Mouse (Mus musculus) brain, embryonic 14.5 days (tissue): ENCODE data around the gene Pdss2. TPM values are rescaled to one million over a fixed set of nuclear protein-coding genes. Genes with fewer than 3 reads are reported as not detected.

Source experiments
- DNase-seq: peaks from one replicate; pipeline ENCODE4 v3.0.0-alpha.2; 2011; ENCODE audit warnings: low read depth
- CTCF ChIP-seq: fragments of 200-500 bp; IDR thresholded peaks from 2 replicates; pipeline ENCODE4 v1.5.1; 2012; ENCODE audit warnings: inconsistent platforms, mild to moderate bottlenecking, moderate library complexity, borderline replicate concordance; ENCODE audit not compliant: insufficient read depth, insufficient read length; ENCODE audit errors: extremely low read depth
- POLR2A ChIP-seq: fragments of 200-500 bp; IDR thresholded peaks from 2 replicates; pipeline ENCODE4 v1.6.1; 2012; ENCODE audit warnings: mild to moderate bottlenecking, inconsistent platforms, borderline replicate concordance; ENCODE audit not compliant: poor library complexity, insufficient read depth, insufficient read length, severe bottlenecking; ENCODE audit errors: extremely low read depth
- polyA plus RNA-seq: library from polyadenylated mRNA; depleted of rRNA; stranded (reverse); fragments of >200 nt; gene quantifications from 2 replicates; pipeline ENCODE4 v1.2.3, GENCODE M21; 2012

The Pdss2 gene
- polyA plus RNA-seq, 1 experiment: 12.6 TPM

- peak; percentile 10 for DNase-seq
Measured at GRCm38 (mm10) chr10:43211866-43212265, 9.4 kb upstream of the Pdss2 start.

GRCm38 (mm10) chr10:43217361-43217900 is 3.9 kb upstream of the Pdss2 start:
- no peak for TF ChIP-seq POLR2A
- no peak for DNase-seq

More at GRCm38 (mm10) chr10:43211866-43212265, 9.4 kb upstream of the Pdss2 start:
- TF ChIP-seq POLR2A (no peak), CTCF (peak; percentile 49; the same call in 1 of the 2 replicates)

- TF ChIP-seq CTCF (no peak), POLR2A (no peak)
- DNase-seq: peak; percentile 16
Measured at GRCm38 (mm10) chr10:43220479-43220878, 807 bp upstream of the Pdss2 start.

DNA sequence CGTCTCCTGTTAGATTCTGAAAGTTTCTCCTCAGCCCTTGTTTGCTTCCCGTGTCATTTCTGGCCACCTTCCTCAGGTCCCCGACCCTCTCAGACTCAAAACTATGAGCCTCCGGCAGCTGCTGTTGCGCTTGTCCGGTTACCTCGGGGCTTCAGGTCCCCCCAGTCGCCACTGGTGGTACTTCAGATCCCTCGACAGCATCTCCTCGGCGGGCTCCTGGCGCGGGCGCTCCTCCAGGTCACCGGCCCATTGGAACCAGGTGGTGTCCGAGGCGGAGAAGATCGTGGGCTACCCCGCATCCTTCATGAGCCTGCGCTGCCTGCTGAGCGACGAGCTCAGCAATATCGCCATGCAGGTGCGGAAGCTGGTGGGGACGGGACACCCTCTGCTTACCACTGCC is 373 bp downstream of the Pdss2 start:
- TF ChIP-seq POLR2A (no peak), CTCF (no peak)
- DNase-seq: no peak

DNA sequence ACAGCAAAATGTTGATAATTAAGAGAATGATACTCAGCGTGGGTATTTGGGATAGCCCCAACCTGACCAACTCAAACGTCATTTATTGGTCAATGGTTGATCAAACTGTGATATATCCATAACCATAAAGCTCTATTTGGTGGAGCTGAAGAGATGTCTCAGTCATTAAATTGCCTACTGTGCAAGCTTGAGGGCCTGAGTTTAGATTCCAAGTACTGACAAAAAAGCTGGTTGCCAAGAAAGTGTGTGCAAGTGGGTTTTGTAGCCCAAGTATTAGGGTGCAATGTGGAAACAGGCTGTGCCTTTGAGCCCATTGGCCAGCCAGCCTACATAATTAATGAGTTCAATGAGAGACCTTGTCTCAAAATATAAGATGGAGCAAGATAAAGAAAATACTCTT is 2.1 kb downstream of the Pdss2 start:
- no peak for DNase-seq
- no peak for TF ChIP-seq CTCF
- TF ChIP-seq POLR2A: no peak

- TF ChIP-seq CTCF: no peak
- TF ChIP-seq POLR2A: no peak
- DNase-seq: no peak
Measured at GRCm38 (mm10) chr10:43226391-43226790, 5.1 kb downstream of the Pdss2 start.

GRCm38 (mm10) chr10:43229236-43229635 is 8.0 kb downstream of the Pdss2 start:
- TF ChIP-seq CTCF (no peak), POLR2A (no peak)

GRCm38 (mm10) chr10:43234522-43234921 is 13.2 kb downstream of the Pdss2 start:
- no peak for TF ChIP-seq POLR2A
- TF ChIP-seq CTCF: no peak
- peak; percentile 17 for DNase-seq

More at GRCm38 (mm10) chr10:43229236-43229635, 8.0 kb downstream of the Pdss2 start:
- DNase-seq: no peak

- TF ChIP-seq POLR2A: no peak
- no peak for TF ChIP-seq CTCF
- no peak for DNase-seq
Measured at GRCm38 (mm10) chr10:43235011-43235410, 13.7 kb downstream of the Pdss2 start.

DNA sequence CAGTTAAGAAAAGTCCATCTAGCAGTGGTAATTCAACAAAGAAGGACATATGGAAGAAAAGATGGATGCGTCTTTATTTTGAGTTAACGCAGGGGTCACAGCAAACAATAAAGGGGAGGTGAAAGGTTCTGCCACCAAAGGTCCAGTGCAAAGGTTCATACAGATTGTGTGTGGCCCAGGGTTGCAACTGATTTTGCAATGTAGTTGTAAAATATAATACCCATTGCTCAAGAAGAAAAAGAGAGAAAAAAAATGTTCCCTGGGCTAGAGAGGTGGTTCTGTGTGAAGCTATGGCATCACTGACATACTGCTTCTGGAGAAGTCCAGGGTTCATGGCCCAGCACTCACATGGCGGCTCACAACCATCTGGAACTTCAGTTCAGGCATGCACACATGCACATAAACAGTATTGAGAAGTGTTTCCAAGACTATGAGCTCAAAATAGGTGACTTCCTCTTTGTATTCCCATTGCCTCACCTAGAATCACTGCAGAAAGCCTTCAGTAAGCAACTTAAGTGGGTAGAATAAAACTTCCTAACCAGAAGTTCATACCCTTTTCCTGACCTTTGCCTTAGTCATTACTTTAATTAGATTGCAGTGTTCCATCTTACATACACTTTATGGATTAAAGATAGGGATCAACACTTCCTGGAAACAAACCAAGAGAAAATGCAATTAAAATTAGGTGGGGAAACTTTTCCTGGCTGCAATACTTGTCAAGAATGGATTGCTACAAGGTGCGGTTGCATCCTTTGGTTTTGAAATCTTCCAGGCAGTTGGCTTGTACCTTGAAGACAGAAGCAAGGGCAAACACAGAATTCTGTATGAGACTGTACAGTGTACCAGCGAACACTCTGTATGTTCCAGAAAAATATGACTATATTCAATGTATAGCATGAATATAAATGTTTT is 14.7 kb downstream of the Pdss2 start:
- DNase-seq: no peak
- TF ChIP-seq POLR2A (no peak), CTCF (no peak)

DNA sequence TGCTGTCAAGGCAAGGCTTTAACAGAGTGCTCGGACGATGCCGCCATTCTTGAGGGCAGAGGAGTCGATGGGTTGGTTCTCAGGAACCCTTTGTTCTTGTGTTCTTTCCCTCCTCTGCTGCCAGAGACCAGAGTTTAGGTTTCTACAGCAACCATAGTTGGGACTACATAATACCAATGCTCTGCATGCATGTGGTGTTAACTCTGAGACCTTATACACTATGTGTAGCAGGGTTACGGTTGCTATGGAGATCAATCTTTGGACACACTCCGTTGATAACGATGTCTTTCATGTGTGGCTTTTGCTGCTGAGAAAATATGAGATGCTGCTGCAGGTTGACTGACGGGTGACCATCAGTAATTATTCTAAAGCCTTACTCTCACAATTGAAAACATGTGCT is 20.9 kb downstream of the Pdss2 start:
- peak; percentile 35 for DNase-seq

GRCm38 (mm10) chr10:43244262-43244806 is 23.0 kb downstream of the Pdss2 start:
- DNase-seq: no peak
- TF ChIP-seq POLR2A: no peak
- TF ChIP-seq CTCF: no peak

More for the DNA sequence above, 20.9 kb downstream of the Pdss2 start:
- no peak for TF ChIP-seq CTCF
- no peak for TF ChIP-seq POLR2A

GRCm38 (mm10) chr10:43245461-43246200 is 24.3 kb downstream of the Pdss2 start:
- DNase-seq: peak; percentile 37
- no peak for TF ChIP-seq CTCF
- TF ChIP-seq POLR2A: no peak
